Mouse (Mus musculus): ENCODE measurements around the gene Gnai3. TPM values are rescaled to one million over a fixed set of nuclear protein-coding genes. Genes with fewer than 3 reads are reported as not detected.

Gnai3 gene
- polyA plus RNA-seq, 1 experiment, result 45.9 TPM

DNA sequence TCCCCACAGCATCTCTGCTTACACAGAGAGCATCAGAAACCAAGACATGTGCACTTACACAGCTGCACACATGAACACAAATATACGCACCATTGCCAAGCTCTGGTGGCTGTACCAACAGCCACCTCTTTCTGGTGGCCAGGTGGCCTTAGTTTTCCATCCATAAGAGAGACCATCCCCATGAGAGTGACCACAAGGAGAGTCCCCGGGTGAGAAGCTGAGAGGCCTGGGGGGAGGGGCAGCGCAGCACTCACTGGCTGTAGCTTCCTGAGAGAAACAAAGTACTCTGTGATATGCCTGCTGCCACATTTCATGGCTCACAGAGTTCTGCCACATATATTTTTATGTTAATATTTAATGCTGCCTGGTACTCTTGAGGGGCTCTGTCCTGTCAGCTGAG, 23.3 kb upstream of the Gnai3 start:
- no peak for TF ChIP-seq GATA1 (IDR thresholded peaks at IDR 0.05; ENCODE audit: low read length)

GRCm38 (mm10) chr3:108167499-108167898, 21.6 kb upstream of the Gnai3 start:
- TF ChIP-seq GATA1 (IDR thresholded peaks at IDR 0.05; ENCODE audit: low read length), result no peak

DNA sequence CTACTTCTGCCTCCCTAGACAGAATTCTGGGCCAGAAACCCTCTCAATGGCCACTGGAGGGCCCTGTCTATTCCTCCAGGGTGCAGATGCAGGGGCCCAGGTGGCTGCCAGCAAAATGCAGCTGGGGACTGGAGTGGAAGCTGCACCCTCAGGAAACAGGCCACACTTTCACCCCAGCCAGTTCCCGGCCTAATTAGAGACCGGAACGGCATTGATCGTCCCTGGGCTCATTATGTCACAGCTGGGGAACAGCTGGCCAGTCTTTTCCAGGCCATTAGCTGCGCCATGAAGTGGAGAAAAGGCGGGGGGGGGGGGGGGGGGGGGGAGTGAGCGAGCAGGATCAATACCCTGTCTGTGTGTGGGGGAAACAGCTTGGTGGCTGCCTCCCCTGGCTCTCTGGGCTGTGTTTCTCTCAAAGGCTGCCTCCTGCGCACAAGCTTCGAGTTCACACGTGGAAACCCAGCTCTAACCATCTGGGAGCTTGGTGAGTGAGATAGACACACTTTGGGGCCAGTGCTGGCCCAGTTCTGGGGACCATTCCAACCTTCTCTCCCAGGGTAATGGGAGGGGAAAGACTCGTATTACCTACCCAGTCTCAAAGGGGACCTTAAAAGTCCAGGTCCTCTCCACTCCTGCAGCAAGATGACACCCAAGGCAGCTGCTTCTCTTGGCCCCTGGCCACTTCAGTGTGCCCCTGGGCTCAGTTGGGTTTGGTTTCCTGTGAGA, 20.7 kb upstream of the Gnai3 start:
- TF ChIP-seq GATA1 (IDR thresholded peaks at IDR 0.05; ENCODE audit: low read length), result no peak

DNA sequence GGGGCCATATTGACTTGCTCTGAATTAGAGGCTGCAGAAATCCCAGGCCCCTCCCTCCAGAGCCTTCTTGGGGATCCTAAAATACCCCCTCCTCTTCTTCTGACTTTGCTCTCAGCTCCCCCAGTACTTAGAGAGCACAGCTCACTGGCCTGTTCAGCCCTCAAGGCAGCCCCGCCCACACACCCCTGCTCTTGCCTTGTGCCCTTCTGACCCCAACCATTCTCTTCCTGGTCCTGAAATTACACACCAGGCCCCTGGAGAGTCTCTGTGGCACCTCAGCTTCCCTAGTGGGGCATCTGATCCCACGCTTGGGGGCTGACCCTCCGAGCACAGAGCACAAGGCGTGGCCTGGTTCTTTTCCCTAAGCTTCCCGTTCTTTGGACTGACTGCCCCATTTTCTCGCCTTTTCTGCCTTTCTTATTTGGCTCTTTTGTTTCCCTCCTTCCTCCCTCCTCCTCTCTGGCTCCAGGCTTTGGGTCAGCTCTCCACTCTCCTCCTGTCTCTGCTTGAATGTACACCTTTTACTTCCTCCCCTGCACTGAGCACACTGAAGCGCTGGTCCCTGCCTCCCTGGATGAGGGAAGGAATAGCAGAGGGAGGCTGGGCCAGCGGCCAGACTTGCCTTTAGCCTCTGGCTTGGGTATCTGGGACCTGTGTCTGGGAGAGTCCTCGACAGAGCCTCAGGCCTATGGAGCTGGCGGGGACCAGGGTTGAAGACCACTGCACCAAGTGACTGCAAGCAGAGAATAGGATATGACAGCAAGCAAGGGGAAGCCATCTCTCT, 19.8 kb upstream of the Gnai3 start:
- TF ChIP-seq GATA1 (IDR thresholded peaks at IDR 0.05; ENCODE audit: low read length), result no peak

DNA sequence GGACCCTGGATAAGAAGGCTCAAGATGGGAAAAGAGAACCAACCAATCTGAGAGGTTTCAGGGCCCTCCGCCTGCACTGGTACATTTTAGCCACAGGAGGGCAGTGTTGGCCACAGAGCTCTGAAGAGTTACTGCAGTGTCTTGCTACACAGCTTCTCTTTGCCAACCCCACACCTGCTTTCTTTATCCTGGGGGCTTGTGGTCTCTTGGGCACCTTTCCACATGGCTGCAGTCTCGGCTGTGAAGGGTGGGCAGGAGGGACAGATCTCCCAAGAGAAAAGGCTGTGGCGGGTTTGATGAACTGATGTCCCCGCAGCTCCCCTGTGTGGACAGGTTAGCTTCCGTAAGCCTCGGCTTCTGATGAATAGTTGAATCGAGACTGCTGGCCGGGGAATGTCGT, 18.9 kb upstream of the Gnai3 start:
- no peak for TF ChIP-seq GATA1 (IDR thresholded peaks at IDR 0.05; ENCODE audit: low read length)

DNA sequence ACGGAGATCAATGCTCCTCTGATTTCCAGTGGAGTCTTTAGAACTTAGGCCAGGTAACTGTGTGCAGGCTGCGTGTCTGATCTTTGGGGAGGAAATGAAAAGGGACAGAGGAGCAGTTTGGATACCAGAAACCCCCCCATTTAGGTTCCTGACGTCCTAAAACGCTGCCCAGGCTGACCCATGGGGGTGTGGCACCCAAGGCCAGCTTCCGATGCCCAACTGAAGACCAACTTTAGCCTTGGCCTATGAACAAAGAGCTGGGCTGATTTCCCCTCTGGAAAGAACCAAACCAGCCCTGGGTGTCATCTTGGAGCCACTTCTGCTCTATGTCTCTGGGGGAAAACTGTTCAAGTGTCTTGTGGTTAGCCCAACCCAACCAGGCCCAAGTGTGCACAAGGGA, 18.1 kb upstream of the Gnai3 start:
- no peak for TF ChIP-seq GATA1 (IDR thresholded peaks at IDR 0.05; ENCODE audit: low read length)

GRCm38 (mm10) chr3:108158383-108159037, 12.6 kb upstream of the Gnai3 start:
- TF ChIP-seq GATA1 (IDR thresholded peaks at IDR 0.05; ENCODE audit: low read length), result no peak

- no peak for TF ChIP-seq GATA1 (IDR thresholded peaks at IDR 0.05; ENCODE audit: low read length)
Observed at GRCm38 (mm10) chr3:108154656-108155055, 8.7 kb upstream of the Gnai3 start, which contains the start of gene Gpr61. Gene Gpr61, minus strand, starts transcription at chr3:108154882.

DNA sequence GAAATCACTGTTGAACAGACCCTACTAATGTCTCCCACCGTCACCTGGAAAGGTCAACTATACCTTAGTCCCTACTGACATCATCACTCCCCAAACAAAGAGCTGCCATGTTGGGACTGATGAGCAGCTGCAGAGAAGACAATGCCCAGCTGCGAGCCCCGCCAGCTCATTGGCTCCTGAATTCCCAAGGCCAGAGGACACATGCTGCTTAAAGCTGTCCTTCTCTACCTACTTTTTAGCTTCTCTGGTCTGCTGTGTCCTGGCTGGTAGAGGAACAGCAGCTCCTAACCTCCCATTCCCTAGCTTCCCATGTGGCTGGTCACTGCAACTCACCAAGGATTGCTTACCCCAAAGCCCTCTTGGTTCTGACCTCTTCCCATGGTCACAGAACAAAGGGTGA, 6.3 kb upstream of the Gnai3 start:
- TF ChIP-seq GATA1 (IDR thresholded peaks at IDR 0.05; ENCODE audit: low read length), result no peak

- no peak for TF ChIP-seq GATA1 (IDR thresholded peaks at IDR 0.05; ENCODE audit: low read length)
Observed at GRCm38 (mm10) chr3:108147386-108148235, 1.7 kb upstream of the Gnai3 start.

- no peak for TF ChIP-seq GATA1 (IDR thresholded peaks at IDR 0.05; ENCODE audit: low read length)
Observed at GRCm38 (mm10) chr3:108146671-108147070, 725 bp upstream of the Gnai3 start.

DNA sequence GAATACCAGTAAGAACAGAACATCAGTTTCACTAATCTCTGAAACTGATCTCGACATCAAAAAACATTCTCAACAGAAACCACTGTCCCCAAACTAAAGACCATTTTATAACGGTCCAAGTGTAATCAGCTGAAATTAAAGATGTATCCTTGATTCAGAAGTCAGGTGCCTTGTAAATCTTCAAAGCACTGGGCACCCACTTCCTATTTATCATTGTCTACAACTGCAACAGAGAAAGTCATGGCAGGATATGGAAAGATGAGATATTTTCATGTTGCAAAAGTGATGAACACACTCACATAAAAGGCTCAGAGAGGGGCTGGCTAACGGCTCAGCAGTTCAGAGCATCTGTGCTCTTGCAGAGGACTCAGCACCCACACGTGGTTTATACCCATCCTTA, 5.2 kb downstream of the Gnai3 start:
- no peak for TF ChIP-seq GATA1 (IDR thresholded peaks at IDR 0.05; ENCODE audit: low read length)

DNA sequence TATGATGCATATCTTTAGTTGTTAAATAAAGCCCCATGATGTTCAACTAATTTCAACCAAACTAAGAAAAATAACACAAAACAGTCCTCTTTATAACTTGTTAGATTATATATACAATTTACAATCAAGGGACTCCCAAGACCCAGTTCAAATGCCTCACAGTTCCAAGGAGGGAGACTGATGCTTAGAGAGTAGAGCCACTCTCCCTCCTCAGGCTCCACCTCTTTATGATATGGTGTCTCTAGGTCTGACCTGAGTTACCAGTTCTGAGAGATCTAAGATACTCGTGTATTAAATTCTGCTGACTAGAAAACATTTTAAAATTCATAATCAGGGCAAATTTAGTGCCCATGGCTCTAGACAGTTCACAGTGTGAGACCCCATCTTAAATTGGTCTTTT, 6.8 kb downstream of the Gnai3 start:
- TF ChIP-seq GATA1 (IDR thresholded peaks at IDR 0.05; ENCODE audit: low read length), result no peak

DNA sequence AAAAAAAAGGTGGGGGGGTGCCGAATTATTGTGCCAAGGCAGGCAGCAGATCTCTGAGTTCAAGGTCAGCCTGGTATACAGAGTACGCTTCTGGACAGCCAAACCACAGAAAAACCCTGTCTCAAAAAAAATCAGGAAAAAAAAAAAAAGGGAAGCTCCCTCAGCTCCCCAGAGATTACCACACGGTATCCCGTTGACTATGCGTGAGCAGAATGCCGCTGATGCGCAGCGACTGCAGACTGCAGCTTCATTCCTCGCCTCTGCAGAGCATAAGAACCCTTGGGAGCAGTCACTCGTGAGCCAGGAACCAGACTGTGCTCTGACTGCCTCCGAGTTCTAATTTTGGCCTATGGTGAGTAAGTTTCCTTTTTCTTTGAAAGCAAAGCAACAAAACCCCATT, 11.2 kb downstream of the Gnai3 start:
- TF ChIP-seq GATA1 (IDR thresholded peaks at IDR 0.05; ENCODE audit: low read length), result no peak

- TF ChIP-seq GATA1 (IDR thresholded peaks at IDR 0.05; ENCODE audit: low read length), result no peak
Observed at GRCm38 (mm10) chr3:108132484-108132883, 13.5 kb downstream of the Gnai3 start.

All from G1E-ER4 (cell line).